Mouse (Mus musculus): ENCODE measurements at regions not wholly inside any gene's neighbourhood (a gene's known extent, or its start where the extent isn't known, plus 50 kb on each side); places are given as distances from the start of the nearest gene placed in this dataset.

GRCm38 (mm10) chr2:17876155-17876554 is 120.6 kb downstream of the H2al2a start:
- no peak for TF ChIP-seq POLR2A (IDR thresholded peaks at IDR 0.05; ENCODE audit: insufficient read depth, low read depth, low read length)
- TF ChIP-seq CTCF (IDR thresholded peaks at IDR 0.05; ENCODE audit: insufficient read depth, low read depth, low read length) = no peak
